Mouse (Mus musculus): ENCODE measurements around the gene Tbc1d1.

Gene Tbc1d1

GRCm38 (mm10) chr5:64206875-64207274, 50.8 kb downstream of the Tbc1d1 start:
- DNase-seq (ENCODE audit: low read depth, low spot score): peak; percentile 64

GRCm38 (mm10) chr5:64207800-64208199, 51.7 kb downstream of the Tbc1d1 start:
- no peak for DNase-seq (ENCODE audit: low read depth, low spot score)

- DNase-seq (ENCODE audit: low read depth, low spot score): no peak
Observed at GRCm38 (mm10) chr5:64210817-64211216, 54.7 kb downstream of the Tbc1d1 start.

- DNase-seq (ENCODE audit: low read depth, low spot score): no peak
Observed at GRCm38 (mm10) chr5:64211284-64211683, 55.2 kb downstream of the Tbc1d1 start.

GRCm38 (mm10) chr5:64212206-64212605, 56.1 kb downstream of the Tbc1d1 start:
- no peak for DNase-seq (ENCODE audit: low read depth, low spot score)

GRCm38 (mm10) chr5:64212619-64213018, 56.5 kb downstream of the Tbc1d1 start:
- no peak for DNase-seq (ENCODE audit: low read depth, low spot score)

GRCm38 (mm10) chr5:64215806-64216205, 59.7 kb downstream of the Tbc1d1 start:
- DNase-seq (ENCODE audit: low read depth, low spot score): no peak

- DNase-seq (ENCODE audit: low read depth, low spot score): no peak
Observed at GRCm38 (mm10) chr5:64216326-64216725, 60.2 kb downstream of the Tbc1d1 start.

GRCm38 (mm10) chr5:64217256-64217655, 61.2 kb downstream of the Tbc1d1 start:
- DNase-seq (ENCODE audit: low read depth, low spot score): no peak

- no peak for DNase-seq (ENCODE audit: low read depth, low spot score)
Observed at GRCm38 (mm10) chr5:64217816-64218602, 61.9 kb downstream of the Tbc1d1 start.

- DNase-seq (ENCODE audit: low read depth, low spot score): no peak
Observed at GRCm38 (mm10) chr5:64218603-64218999, 62.5 kb downstream of the Tbc1d1 start.

GRCm38 (mm10) chr5:64220776-64221175, 64.7 kb downstream of the Tbc1d1 start:
- no peak for DNase-seq (ENCODE audit: low read depth, low spot score)

- DNase-seq (ENCODE audit: low read depth, low spot score): no peak
Observed at GRCm38 (mm10) chr5:64224735-64225425, 68.8 kb downstream of the Tbc1d1 start.

- DNase-seq (ENCODE audit: low read depth, low spot score): no peak
Observed at GRCm38 (mm10) chr5:64228252-64228651, 72.1 kb downstream of the Tbc1d1 start.

GRCm38 (mm10) chr5:64229336-64229866, 73.3 kb downstream of the Tbc1d1 start:
- no peak for DNase-seq (ENCODE audit: low read depth, low spot score)

- peak; percentile 75 for DNase-seq (ENCODE audit: low read depth, low spot score)
Observed at GRCm38 (mm10) chr5:64230061-64230466, 74.0 kb downstream of the Tbc1d1 start.

GRCm38 (mm10) chr5:64230507-64231041, 74.5 kb downstream of the Tbc1d1 start:
- no peak for DNase-seq (ENCODE audit: low read depth, low spot score)

GRCm38 (mm10) chr5:64232872-64233271, 76.8 kb downstream of the Tbc1d1 start:
- no peak for DNase-seq (ENCODE audit: low read depth, low spot score)

- no peak for DNase-seq (ENCODE audit: low read depth, low spot score)
Observed at GRCm38 (mm10) chr5:64234269-64234985, 78.3 kb downstream of the Tbc1d1 start.

GRCm38 (mm10) chr5:64235250-64235649, 79.1 kb downstream of the Tbc1d1 start:
- no peak for DNase-seq (ENCODE audit: low read depth, low spot score)

GRCm38 (mm10) chr5:64236561-64236960, 80.5 kb downstream of the Tbc1d1 start:
- DNase-seq (ENCODE audit: low read depth, low spot score): no peak

GRCm38 (mm10) chr5:64237263-64237662, 81.2 kb downstream of the Tbc1d1 start:
- DNase-seq (ENCODE audit: low read depth, low spot score): no peak
